Mouse (Mus musculus) ES-CJ7 (cell line): ENCODE data around the gene Mael.

ENCODE experiments used
- DNase-seq: peaks from one replicate; pipeline ENCODE4 v3.0.0; 2011; ENCODE audit warnings: low read depth, low spot score

The Mael gene

DNA sequence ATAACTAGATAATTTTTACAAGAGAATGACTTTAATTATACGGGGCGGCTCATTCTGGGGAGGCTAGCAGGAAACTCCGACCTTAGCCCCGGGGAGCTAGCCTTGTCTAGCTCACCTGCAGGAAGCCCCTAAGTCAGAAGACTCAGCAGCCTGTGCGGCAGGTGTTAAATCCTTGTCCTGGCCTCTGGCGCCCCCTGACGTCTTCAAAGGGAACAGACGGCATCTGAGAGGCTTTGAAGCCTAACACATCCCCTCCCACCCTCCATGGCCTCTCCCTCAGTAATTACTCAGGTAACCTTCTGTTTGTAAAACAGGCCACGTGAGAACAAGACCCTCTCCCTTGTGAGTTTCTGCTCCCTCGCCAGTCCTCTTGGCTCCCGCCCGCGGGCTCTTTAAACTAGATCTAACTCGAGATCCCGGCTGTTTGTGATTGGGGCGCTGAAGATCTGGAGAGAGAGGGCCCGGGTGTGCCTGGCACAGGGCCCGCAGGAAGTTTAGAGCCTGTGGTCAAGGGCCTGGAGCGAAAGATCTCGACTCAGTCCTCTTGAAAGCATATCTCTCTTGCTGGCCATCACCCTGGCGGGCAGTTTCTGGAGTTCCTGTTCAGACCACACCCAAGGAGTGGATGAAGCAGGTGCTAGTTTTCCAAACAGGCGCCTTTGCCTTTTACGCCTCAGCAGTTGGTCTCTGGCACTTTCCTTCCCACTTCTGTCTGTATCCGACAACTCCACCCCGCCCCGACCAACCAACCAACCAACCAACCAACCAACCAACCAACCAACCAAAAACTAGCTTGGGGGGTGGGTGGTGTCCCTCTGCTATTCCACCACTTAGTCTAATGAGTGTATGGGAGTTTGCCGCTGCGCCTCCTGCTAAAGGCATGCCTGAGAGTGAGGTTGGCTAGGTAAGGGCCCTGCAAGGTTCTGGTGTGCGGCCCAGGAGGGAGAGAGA is 84.1 kb downstream of the Mael start:
- peak; percentile 96 for DNase-seq

DNA sequence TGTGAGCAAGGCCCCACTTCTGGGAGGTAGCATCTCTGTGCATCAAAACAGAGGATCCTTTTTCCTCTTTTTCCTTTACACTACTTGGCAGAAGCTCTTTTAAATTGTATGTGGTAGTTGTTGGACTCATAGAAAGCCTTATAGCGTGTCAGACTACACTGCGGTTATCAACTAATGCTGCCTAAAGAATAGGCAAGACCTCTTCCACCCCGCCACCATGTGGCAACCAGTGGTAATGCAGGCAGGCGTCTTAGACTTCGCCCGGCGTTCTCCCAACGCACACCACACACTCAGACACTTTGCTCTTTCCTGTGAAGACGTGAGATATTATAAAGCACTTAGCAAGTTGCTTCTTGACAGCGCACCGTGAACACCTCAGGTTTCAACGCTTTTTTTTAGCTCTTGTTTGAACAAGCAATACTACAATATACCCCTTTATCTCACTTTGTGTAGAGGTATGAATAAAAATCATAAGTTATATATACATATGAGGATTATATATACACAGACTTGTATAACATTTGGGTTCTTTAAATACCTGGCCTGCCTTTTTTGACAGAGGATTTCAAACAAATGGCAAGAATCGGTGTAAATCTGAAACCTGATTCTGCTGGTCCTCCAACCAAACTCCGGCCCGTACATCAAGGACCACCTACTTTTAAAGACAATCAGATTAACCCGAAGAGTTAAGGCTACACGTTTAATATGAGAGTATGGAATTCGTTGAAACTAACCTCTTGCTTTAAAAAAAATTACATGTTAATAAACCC is 85.0 kb downstream of the Mael start:
- peak; percentile 92 for DNase-seq

DNA sequence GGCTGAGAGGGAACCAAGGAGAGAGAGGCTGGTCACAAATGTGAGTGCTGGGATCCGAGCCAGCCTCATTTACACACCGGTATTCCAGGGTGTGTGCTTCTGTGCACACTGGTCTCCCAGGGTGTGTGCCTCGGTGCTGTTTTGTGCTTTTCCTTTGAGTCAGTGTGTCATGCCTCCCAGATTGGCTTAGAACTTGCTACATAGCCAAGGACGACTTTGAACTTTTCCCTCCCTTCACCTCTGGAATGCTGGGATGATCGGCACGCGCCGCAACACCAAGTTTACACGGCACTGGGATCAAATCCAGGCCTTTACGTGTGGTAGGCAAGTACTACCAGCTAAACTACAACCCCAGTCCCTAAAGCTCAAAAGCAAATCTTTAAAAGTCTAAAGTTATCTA is 86.5 kb downstream of the Mael start:
- DNase-seq = no peak

DNA sequence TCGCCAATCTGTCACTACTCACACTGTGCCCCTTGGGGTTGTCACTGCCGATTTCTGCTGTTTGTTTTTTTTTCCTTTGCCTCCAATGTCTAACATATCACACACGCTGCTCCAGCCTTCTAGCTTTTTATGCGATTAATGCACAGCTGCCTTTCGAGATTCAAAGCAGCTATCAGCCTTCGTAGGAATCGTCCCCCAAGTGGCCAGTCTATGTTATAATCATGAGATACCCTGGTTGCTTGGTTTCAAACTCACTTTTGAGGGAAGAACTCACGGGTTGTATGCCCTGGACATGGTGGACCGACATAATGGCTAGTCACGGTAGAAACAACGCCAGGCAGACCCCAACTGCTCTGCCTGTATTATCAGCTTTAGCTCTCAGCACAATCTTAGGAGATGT is 87.2 kb downstream of the Mael start:
- DNase-seq = no peak
